Mouse (Mus musculus): ENCODE data around the gene Iars2. TPM values are rescaled to one million over a fixed set of nuclear protein-coding genes. Genes with fewer than 3 reads are reported as not detected.
"Not testable (repeated sequence)": the region's sequence is repeated elsewhere in the genome, so short reads cannot be mapped to it uniquely, and the experiment has no call there.

The Iars2 gene
- total and polyA plus RNA-seq, 3 experiments = 39.9 to 43.9 TPM; not detected in 1

DNA sequence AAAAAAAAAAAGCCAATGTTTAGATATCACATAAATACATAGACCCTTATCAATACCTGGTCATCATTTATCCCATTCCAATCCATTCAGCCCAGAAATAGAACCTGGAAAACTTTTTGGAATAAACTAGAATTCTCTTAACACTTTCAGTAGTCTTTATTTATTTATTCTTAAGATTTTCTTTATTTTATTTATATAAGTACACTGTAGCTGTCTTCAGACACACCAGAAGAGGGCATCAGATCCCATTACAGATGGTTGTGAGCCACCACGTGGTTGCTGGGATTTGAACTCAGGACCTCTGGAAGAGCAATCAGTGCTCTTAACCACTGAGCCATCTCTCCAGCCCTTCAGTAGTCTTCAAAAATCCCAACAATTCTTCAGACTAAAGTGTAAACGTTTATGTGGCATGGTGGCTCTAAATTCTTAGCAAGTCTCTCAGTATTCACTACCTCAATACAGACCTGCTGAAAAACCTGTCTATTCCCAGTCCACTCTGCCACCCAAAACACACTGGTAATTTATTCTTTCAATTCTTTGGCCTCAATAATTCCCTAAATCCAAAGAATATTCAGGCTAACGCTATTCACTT lies 1.3 kb downstream of the Iars2 start:
- not testable (repeated sequence) for H3K4me1 ChIP-seq (ENCODE audit: control insufficient read depth in 1 of 2, insufficient read depth in 2 of 2, low read length in 2 of 2); DNase-seq (ENCODE audit: low read depth, low spot score); H3K27me3 ChIP-seq (ENCODE audit: control insufficient read depth in 1 of 2, insufficient read depth in 2 of 2, low read length in 2 of 2); H3K9me3 ChIP-seq (replicated peaks; ENCODE audit: insufficient read depth, low read length); H3K79me2 ChIP-seq (ENCODE audit: control insufficient read depth, insufficient read depth, low read length, poor library complexity)
- Histone ChIP-seq H3K9ac (ENCODE audit: control insufficient read depth, low read depth, low read length, poor library complexity, severe bottlenecking) (peak overlapping the region; percentile 98), H3K36me3 (ENCODE audit: control insufficient read depth in 1 of 2, insufficient read depth in 2 of 2, low read length in 2 of 2) (peaks cover 8 to 13% of the 10 kb centered on the region in 2 experiments), H3K4me3 (ENCODE audit: control insufficient read depth in 1 of 2, insufficient read depth in 1 of 2, low read depth in 2 of 2, low read length in 2 of 2) (peak overlapping the region; percentile 81 to 98; a peak in 3 of 4 replicates), H3K27ac (ENCODE audit: control insufficient read depth, low read depth, low read length) (peak overlapping the region; percentile 85; the same call in 1 of the 2 replicates)
- TF ChIP-seq TBP (IDR thresholded peaks at IDR 0.05; ENCODE audit: low read depth, low read length) (peak; percentile 74), MYC (IDR thresholded peaks at IDR 0.05; ENCODE audit: low read depth, low read length) (peak; percentile 73; the same call in 1 of the 2 replicates), USF1 (IDR thresholded peaks at IDR 0.05; ENCODE audit: low read depth, low read length) (peak; percentile 53; the same call in 1 of the 2 replicates)

DNA sequence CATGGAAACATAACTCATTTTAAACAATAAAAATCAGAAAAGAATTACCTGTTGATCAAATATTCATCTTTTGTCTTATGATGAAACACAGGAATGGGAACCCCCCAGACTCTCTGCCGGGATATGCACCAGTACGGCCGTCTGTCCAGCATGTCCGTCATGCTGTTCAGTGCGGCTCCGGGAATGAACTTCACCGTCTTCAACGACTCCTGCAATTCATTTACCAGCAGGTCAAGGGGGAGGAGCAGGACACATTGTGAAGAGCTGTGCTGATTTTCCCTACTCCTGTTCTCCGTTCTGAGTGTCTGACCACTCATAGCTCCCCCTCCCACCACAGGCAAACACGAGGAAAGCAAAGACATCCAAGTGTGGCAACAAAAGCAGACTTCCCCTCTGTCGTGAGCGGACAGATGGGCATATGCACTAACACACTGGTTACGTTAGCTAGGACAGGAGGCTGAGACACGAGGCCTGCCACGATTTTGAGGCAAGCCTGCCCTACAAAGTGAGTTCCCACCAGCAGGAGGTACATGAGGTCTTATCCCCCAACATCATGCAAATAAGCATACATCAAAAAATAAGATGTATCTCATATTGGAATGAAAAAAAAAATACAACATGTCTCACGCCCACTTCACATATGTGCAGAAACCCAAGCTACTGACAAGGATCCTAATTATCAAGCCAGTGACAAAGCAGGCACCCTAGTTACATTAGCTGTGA lies 13.2 kb downstream of the Iars2 start:
- H3K9me3 ChIP-seq (replicated peaks; ENCODE audit: insufficient read depth, low read length) = no peaks in the 10 kb centered on the region
- peaks cover 0 to 18% of the 10 kb centered on the region in 2 experiments; a peak in 2 of 4 replicates for H3K36me3 ChIP-seq (ENCODE audit: control insufficient read depth in 1 of 2, insufficient read depth in 2 of 2, low read length in 2 of 2)
- H3K4me3 ChIP-seq (ENCODE audit: control insufficient read depth in 1 of 2, insufficient read depth in 1 of 2, low read depth in 2 of 2, low read length in 2 of 2) = no peak overlapping the region
- H3K27ac ChIP-seq (ENCODE audit: control insufficient read depth, low read depth, low read length) = no peak overlapping the region
- no peak for DNase-seq (ENCODE audit: low read depth, low spot score)
- TF ChIP-seq ETS1 (IDR thresholded peaks at IDR 0.05; ENCODE audit: low read depth, low read length) = no peak
- no peak for TF ChIP-seq GABPA (IDR thresholded peaks at IDR 0.05; ENCODE audit: low read depth, low read length)
- TF ChIP-seq MAX (IDR thresholded peaks at IDR 0.05; ENCODE audit: low read length) = no peak
- no peak for TF ChIP-seq SMC3 (IDR thresholded peaks at IDR 0.05; ENCODE audit: low read depth, low read length)
- no peak for TF ChIP-seq MXI1 (IDR thresholded peaks at IDR 0.05; ENCODE audit: low read depth, low read length)
- TF ChIP-seq HCFC1 (IDR thresholded peaks at IDR 0.05; ENCODE audit: low read depth, low read length) = no peak
- no peak for TF ChIP-seq UBTF (IDR thresholded peaks at IDR 0.05; ENCODE audit: borderline replicate concordance, insufficient read depth, low read depth, low read length)
- TF ChIP-seq KAT2A (conservative IDR thresholded peaks at IDR 0.05; ENCODE audit: low read depth, low read length) = no peak
- TF ChIP-seq ZKSCAN1 (IDR thresholded peaks at IDR 0.05; ENCODE audit: low read depth, low read length) = no peak
- no peak for TF ChIP-seq ELF1 (IDR thresholded peaks at IDR 0.05; ENCODE audit: low read depth, low read length)
- TF ChIP-seq GATA1 (IDR thresholded peaks at IDR 0.05; ENCODE audit: low read depth, low read length) = no peak
- TF ChIP-seq MAFK (IDR thresholded peaks at IDR 0.05; ENCODE audit: borderline replicate concordance, low read depth, low read length) = no peak
- TF ChIP-seq TCF12 (IDR thresholded peaks at IDR 0.05; ENCODE audit: low read depth, low read length) = no peak
- H3K27me3 ChIP-seq (ENCODE audit: control insufficient read depth in 1 of 2, insufficient read depth in 2 of 2, low read length in 2 of 2) = no peaks in the 10 kb centered on the region
- H3K79me2 ChIP-seq (ENCODE audit: control insufficient read depth, insufficient read depth, low read length, poor library complexity) = no peaks in the 10 kb centered on the region
- no peak overlapping the region for H3K9ac ChIP-seq (ENCODE audit: control insufficient read depth, low read depth, low read length, poor library complexity, severe bottlenecking)
- no peaks in the 10 kb centered on the region for H3K4me1 ChIP-seq (ENCODE audit: control insufficient read depth in 1 of 2, insufficient read depth in 2 of 2, low read length in 2 of 2)

Measured in MEL (cell line).